Mouse (Mus musculus) adrenal gland, postnatal 36 days (tissue): ENCODE measurements around the gene Rasl11a. TPM values are rescaled to one million over a fixed set of nuclear protein-coding genes. Genes with fewer than 3 reads are reported as not detected.
"Not testable (repeated sequence)": the region's sequence is repeated elsewhere in the genome, so short reads cannot be mapped to it uniquely, and the experiment has no call there.

Experiments used
- DNase-seq, 2 experiments: peaks; one replicate each; pipeline ENCODE4 v3.0.0; 2021; ENCODE audit warnings: mixed read lengths in 1 of 2
- total RNA-seq, 2 experiments: library from RNA; stranded (reverse); gene quantifications; 2 replicates each; pipeline ENCODE4 v1.2.3; 2021

Gene Rasl11a
- total RNA-seq, 2 experiments from 2014 or later: 7.3 to 9.5 TPM

DNA sequence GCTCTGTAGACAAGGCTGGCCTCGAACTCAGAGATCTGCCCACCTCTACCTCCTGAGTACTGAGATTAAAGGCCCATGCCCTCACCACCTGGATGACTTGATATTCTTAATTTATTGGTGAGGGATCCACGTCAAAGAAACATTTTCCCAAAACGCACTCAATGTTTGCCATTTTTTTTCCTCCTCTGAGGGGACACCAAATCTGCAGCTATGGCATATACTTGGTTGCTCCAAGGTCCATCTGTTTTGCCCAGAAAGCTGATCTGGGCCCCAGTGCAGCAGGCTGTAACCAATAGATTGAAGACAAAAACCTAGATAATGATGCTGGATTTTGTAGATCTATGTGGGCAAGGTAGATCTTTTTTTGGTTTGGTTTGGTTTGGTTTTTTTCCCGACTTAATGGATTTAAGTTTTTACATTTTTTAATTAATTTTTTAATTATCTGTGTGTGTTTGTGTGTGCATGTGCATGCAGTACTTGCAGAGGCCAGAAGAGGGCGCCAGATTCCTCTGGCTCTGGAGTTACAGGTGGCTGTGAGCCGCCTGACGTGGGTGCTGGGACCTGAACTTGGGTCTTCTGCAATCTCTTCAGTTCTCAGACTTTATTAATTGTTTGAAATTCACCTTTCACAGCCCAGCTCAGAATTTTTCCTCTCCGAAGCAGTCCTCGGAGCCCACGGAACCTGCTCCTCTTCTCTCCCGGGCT lies 48.8 kb downstream of the Rasl11a start:
- DNase-seq: no peak

DNA sequence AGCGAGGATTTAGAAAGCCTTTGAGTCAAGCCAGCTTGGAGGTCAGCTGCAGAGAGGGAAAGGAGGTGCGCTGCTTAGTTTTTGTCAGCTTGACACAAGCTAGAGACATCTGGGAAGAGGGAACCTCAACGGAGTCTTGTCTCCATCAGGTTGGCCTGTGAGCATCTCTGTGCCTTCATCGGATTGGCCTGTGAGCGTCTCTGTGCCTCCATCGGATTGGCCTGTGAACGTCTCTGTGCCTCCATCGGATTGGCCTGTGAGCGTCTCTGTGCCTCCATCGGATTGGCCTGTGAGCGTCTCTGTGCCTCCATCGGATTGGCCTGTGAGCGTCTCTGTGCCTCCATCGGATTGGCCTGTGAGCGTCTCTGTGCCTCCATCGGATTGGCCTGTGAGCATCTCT lies 50.8 kb downstream of the Rasl11a start:
- DNase-seq: not testable (repeated sequence)

DNA sequence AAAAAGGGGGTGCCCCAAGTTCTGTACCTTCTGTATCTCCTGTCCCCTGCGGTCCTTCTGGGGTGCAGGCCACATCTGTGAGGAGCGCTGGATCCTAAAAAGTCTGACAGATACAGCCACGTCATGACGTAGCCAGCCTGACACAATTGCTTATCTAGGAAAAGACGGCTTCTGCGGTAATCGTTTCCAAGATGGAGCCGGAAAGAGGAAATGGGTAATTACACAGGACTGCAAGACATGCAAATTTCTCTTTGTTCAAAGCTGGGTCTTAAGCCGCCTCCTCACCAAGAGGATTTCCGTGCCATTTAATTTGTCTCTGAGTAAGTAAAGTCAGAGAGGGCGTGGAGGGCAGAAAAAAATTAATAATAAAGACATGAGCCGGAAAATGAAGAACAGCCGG lies 52.1 kb downstream of the Rasl11a start:
- no peak for DNase-seq

Other genes with a start within 250 kb of the Rasl11a start
- gene Usp12, start 50.1 kb upstream of the Rasl11a start, total RNA-seq: 10 to 100 TPM; 30.2 to 36.3 TPM
- 100 to 1,000 TPM; 271 to 290 TPM for gene Rpl21, start 12.2 kb upstream of the Rasl11a start, total RNA-seq
- gene Gtf3a, start 103.6 kb downstream of the Rasl11a start, total RNA-seq: 10 to 100 TPM; 26.6 to 33.1 TPM
- gene Mtif3, start 118.7 kb downstream of the Rasl11a start, total RNA-seq: 10 to 100 TPM; 24.0 to 31.5 TPM
- gene Lnx2, start 231.5 kb downstream of the Rasl11a start, total RNA-seq: 10 to 100 TPM; 11.8 to 17.3 TPM
- 100 to 1,000 TPM; 127 to 139 TPM for gene Polr1d, start 232.0 kb downstream of the Rasl11a start, total RNA-seq